Mouse (Mus musculus) mature B cell (primary cell): Measurements from ENCODE around the gene H2afx.
"Not testable (repeated sequence)": the region's sequence is repeated elsewhere in the genome, so short reads cannot be mapped to it uniquely, and the experiment has no call there.

Experiments used
- in situ Hi-C: fragments of 300-500 bp; cut with MboI; formaldehyde crosslinking; loops from 2 replicates; pipeline ENCODE4 v1.14.3; 2019

The H2afx gene

GRCm38 (mm10) chr9:44318076-44318825 is 16.2 kb upstream of the H2afx start:
- in situ Hi-C loops, result no loop called here

GRCm38 (mm10) chr9:44318826-44319095 is 15.7 kb upstream of the H2afx start:
- in situ Hi-C loops, result no loop called here

- in situ Hi-C loops, result no loop called here
Observed at GRCm38 (mm10) chr9:44319105-44319886, 15.2 kb upstream of the H2afx start.

- in situ Hi-C loops, result no loop called here
Observed at GRCm38 (mm10) chr9:44319887-44320798, 14.4 kb upstream of the H2afx start, which contains the start of gene C2cd2l. Gene C2cd2l, minus strand, starts transcription at chr9:44320285.

- in situ Hi-C loops, result no loop called here
Observed at GRCm38 (mm10) chr9:44320799-44321133, 13.7 kb upstream of the H2afx start.

- in situ Hi-C loops, result not testable (repeated sequence)
Observed at GRCm38 (mm10) chr9:44323656-44324055, 10.8 kb upstream of the H2afx start.

GRCm38 (mm10) chr9:44324147-44324546 is 10.3 kb upstream of the H2afx start:
- in situ Hi-C loops, result no loop called here

GRCm38 (mm10) chr9:44325032-44325767 is 9.3 kb upstream of the H2afx start:
- in situ Hi-C loops, result not testable (repeated sequence)

GRCm38 (mm10) chr9:44325768-44326370 is 8.6 kb upstream of the H2afx start, which contains the start of gene Dpagt1:
Gene Dpagt1, plus strand, starts transcription at chr9:44326019.
- in situ Hi-C loops, result no loop called here

- in situ Hi-C loops, result no loop called here
Observed at GRCm38 (mm10) chr9:44326371-44327063, 8.0 kb upstream of the H2afx start.

GRCm38 (mm10) chr9:44327064-44327711 is 7.3 kb upstream of the H2afx start:
- in situ Hi-C loops, result no loop called here

GRCm38 (mm10) chr9:44327926-44328325 is 6.6 kb upstream of the H2afx start:
- in situ Hi-C loops, result no loop called here

GRCm38 (mm10) chr9:44330736-44331135 is 3.8 kb upstream of the H2afx start:
- in situ Hi-C loops, result no loop called here

- in situ Hi-C loops, result no loop called here
Observed at GRCm38 (mm10) chr9:44332918-44333638, 1.4 kb upstream of the H2afx start.

- in situ Hi-C loops, result no loop called here
Observed at GRCm38 (mm10) chr9:44335331-44336092, 1.0 kb downstream of the H2afx start.

GRCm38 (mm10) chr9:44336093-44336406 is 1.6 kb downstream of the H2afx start:
- in situ Hi-C loops, result no loop called here

GRCm38 (mm10) chr9:44336513-44336912 is 2.0 kb downstream of the H2afx start:
- in situ Hi-C loops, result not testable (repeated sequence)

- in situ Hi-C loops, result no loop called here
Observed at GRCm38 (mm10) chr9:44336964-44337363, 2.5 kb downstream of the H2afx start.
